Mouse (Mus musculus) embryonic fibroblast, embryonic 13.5 days (primary cell): Measurements from ENCODE around the gene Wee2.

Experiments used
- CTCF ChIP-seq: IDR thresholded peaks from 2 replicates; pipeline ENCODE4 v1.5.1; 2011; ENCODE audit warnings: mild to moderate bottlenecking, control low read depth, low read length, moderate library complexity, borderline replicate concordance; ENCODE audit not compliant: insufficient read depth
- POLR2A ChIP-seq: IDR thresholded peaks from 2 replicates; pipeline ENCODE4 v1.6.1; 2011; ENCODE audit warnings: low read depth, mild to moderate bottlenecking, control low read depth, low read length, moderate library complexity

- no peak for TF ChIP-seq POLR2A
- TF ChIP-seq CTCF = no peak
Measured at GRCm38 (mm10) chr6:40441755-40442154, 2.9 kb downstream of the Wee2 start.
